Mouse (Mus musculus) midbrain, embryonic 15.5 days (tissue): ENCODE measurements at regions not wholly inside any gene's neighbourhood (a gene's known extent, or its start where the extent isn't known, plus 50 kb on each side); places are given as distances from the start of the nearest gene placed in this dataset.

Experiments used
- ATAC-seq: fragments of 200-750 bp; cut with Nextera tagmentation; replicated peaks from 2 replicates; pipeline ENCODE4 v1.8.0; 2017; ENCODE audit warnings: moderate TSS enrichment
- H3K27ac ChIP-seq: fragments of 300-500 bp; sonication (generic); 2 replicates; pipeline ENCODE4 v1.5.1; 2015; ENCODE audit warnings: mild to moderate bottlenecking, inconsistent platforms
- H3K27me3 ChIP-seq: fragments of 300-500 bp; sonication (generic); replicated peaks from 2 replicates; pipeline ENCODE4 v1.6.1; 2015; ENCODE audit warnings: inconsistent platforms
- H3K36me3 ChIP-seq: fragments of 300-500 bp; sonication (generic); replicated peaks from 2 replicates; pipeline ENCODE4 v1.6.1; 2015; ENCODE audit warnings: inconsistent platforms
- H3K4me1 ChIP-seq: fragments of 300-500 bp; sonication (generic); 2 replicates; pipeline ENCODE4 v1.6.1; 2015; ENCODE audit warnings: inconsistent platforms
- H3K4me2 ChIP-seq: fragments of 300-500 bp; sonication (generic); 2 replicates; pipeline ENCODE4 v1.6.1; 2015; ENCODE audit warnings: inconsistent platforms, mild to moderate bottlenecking, moderate library complexity
- H3K4me3 ChIP-seq: fragments of 300-500 bp; sonication (generic); 2 replicates; pipeline ENCODE4 v1.5.1; 2015; ENCODE audit warnings: mild to moderate bottlenecking, inconsistent platforms
- H3K9ac ChIP-seq: fragments of 300-500 bp; sonication (generic); 2 replicates; pipeline ENCODE4 v1.6.1; 2015; ENCODE audit warnings: mild to moderate bottlenecking, inconsistent platforms
- H3K9me3 ChIP-seq: fragments of 300-500 bp; sonication (generic); 2 replicates; pipeline ENCODE4 v1.6.1; 2016; ENCODE audit warnings: inconsistent platforms
- WGBS: fragments of 180-500 bp; shearing (Covaris S2); methylation state at CpG from one replicate; pipeline ENCODE4 v1.1.7; 2015; ENCODE audit warnings: mixed read lengths; 5-methylcytosine and 5-hydroxymethylcytosine counted together

DNA sequence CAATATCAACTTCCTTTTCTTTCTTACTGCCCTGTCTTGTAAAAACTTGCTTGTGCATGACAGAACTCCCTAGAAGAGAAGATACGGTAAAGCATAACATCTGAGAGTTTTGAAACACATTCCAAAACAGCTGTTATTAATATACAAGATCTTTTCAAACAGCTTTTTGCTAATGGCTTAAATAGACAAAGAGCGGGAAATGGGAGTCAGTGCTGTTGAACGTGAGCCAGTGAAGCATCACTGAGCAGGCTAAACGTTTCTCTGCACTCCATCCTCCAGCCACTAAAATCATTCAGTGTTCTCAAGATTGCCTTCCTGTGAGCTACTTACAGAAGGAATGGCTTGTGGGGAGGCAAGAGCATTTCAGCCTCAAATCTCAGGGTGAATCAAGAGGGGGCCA is 202.0 kb upstream of the Cd180 start:
- no peak overlapping the region for H3K27ac ChIP-seq
- no peaks in the 10 kb centered on the region for H3K9me3 ChIP-seq
- no peak overlapping the region for H3K4me2 ChIP-seq
- no peak for ATAC-seq
- no peak overlapping the region for H3K9ac ChIP-seq
- 80% methylated on average over 4 of the region's 4 CpGs for WGBS
- H3K36me3 ChIP-seq, result no peaks in the 10 kb centered on the region
- H3K4me3 ChIP-seq, result no peak overlapping the region
- H3K4me1 ChIP-seq, result no peaks in the 10 kb centered on the region
- H3K27me3 ChIP-seq, result no peaks in the 10 kb centered on the region

DNA sequence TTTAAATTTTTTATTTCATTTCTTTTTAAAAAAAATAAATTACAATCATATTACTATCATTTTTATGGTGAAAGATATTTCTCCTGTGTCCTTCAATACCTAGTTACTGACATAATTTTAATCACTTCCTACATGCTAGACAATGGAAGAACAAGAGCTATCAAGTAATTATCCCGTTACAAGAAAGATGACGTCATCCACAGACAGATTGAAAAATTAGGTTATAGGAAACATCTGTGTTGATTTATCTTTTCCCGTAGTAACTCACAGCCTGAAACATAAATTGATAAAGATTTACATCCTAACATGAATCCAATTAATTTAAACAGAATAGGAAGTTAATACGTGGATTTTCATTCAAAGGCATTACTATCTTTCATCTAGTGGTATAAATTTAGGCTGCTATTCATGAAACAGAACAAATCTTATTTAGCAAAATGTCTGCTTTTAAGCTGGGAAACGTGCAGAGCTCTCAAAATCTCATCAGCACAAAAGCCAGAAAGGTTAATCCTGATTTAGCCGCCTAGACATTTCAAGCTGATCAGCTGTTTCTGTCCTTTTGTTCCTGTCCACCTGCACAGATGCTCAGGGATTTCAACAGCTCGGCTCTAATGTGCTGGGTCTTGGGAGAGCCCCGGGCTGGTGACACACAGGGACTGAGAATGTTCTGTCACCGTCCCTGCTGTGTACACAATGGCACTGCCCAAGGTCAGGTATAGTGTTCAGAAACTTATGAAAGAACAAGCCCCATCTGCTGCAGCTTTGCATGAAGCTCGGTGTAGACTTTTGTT is 189.0 kb upstream of the Cd180 start:
- Histone ChIP-seq H3K27me3 (no peaks in the 10 kb centered on the region), H3K27ac (0 out of 2 replicates have a peak overlapping the region, but pooled peaks have one; percentile 45), H3K4me2 (no peak overlapping the region), H3K36me3 (no peaks in the 10 kb centered on the region), H3K9me3 (no peaks in the 10 kb centered on the region), H3K4me3 (no peak overlapping the region), H3K9ac (no peak overlapping the region), H3K4me1 (peaks cover 7% of the 10 kb centered on the region; the same call in 1 of the 2 replicates)
- ATAC-seq, result peak; percentile 86
- WGBS, result 15% methylated on average over 10 of the region's 10 CpGs

DNA sequence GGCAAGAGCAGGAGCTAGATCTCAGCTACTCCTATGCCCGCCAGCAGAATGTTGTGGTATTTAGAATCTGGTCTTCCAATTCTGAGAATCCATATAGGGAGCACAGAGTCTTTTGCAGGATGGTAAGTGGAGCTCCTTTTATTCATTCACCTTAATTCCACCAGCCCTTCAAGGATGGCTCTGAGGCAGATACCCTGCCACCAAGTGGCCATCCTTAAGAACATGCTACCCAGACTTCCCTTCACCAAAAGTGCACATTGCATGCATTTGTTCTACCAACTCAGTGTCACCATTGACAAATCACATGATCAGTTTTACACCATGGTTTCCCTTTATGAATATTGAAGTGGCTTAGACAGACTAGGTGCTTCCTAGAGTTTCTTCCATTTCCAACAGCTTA is 186.1 kb upstream of the Cd180 start:
- Histone ChIP-seq H3K4me1 (peaks cover 7% of the 10 kb centered on the region; the same call in 1 of the 2 replicates), H3K36me3 (no peaks in the 10 kb centered on the region), H3K4me2 (no peak overlapping the region), H3K27ac (no peak overlapping the region), H3K27me3 (no peaks in the 10 kb centered on the region), H3K9ac (no peak overlapping the region), H3K9me3 (no peaks in the 10 kb centered on the region), H3K4me3 (no peak overlapping the region)
- ATAC-seq, result no peak
- WGBS, result 95% methylated on average over 1 of the region's 1 CpGs

DNA sequence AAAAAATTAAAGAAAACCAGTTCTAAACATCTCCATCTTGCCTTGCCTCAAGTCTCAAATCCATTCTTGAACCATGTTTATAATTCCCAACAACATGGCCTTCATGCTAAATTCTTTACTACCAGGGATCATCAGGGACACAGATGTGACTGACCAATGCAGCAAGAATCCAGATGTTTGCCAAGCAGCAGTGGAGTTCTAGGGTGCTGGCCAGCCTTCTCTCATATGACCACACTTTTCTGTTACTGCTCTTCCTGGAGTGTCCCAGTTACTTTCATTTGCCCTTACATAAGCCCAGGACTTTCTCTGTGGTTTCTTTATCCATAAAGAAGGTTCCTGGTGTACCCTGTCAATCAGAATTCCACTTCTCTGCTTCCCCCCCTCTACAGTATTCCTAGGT is 185.4 kb upstream of the Cd180 start:
- H3K9ac ChIP-seq, result no peak overlapping the region
- no peaks in the 10 kb centered on the region for H3K36me3 ChIP-seq
- no peak overlapping the region for H3K4me3 ChIP-seq
- H3K4me1 ChIP-seq, result peaks cover 7% of the 10 kb centered on the region; the same call in 1 of the 2 replicates
- no peaks in the 10 kb centered on the region for H3K9me3 ChIP-seq
- H3K27ac ChIP-seq, result no peak overlapping the region
- H3K27me3 ChIP-seq, result no peaks in the 10 kb centered on the region
- no peak for ATAC-seq
- H3K4me2 ChIP-seq, result no peak overlapping the region

DNA sequence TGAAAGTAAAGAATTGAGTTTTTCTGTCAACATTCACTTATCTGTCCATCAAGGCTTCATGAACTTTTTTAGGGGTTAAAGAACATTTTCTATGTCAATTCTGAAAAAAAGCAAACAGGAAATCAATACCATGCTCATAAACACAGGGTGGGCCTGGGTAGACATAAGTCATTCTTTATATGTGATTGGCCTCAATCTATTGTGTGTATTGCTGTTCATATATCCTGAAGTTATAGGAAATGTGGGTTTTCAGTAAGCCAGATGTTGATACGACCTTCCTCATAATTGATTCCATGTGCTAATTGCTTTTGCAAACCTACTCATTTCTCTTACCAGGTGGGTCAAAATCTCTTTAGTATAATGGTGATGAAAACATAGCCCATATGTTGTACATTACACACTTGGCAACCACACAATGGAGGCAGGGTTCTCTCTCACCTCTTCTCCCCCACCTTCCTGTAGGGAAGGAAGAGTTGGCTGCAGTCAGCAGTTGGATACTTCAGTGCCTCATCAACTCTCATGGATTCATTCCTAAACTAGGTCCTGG is 182.6 kb upstream of the Cd180 start:
- ATAC-seq, result no peak
- no peaks in the 10 kb centered on the region for H3K27me3 ChIP-seq
- H3K9me3 ChIP-seq, result no peaks in the 10 kb centered on the region
- no peaks in the 10 kb centered on the region for H3K36me3 ChIP-seq
- H3K4me2 ChIP-seq, result no peak overlapping the region
- no peaks in the 10 kb centered on the region for H3K4me1 ChIP-seq
- no peak overlapping the region for H3K27ac ChIP-seq
- WGBS, result 93% methylated on average over 1 of the region's 1 CpGs
- H3K4me3 ChIP-seq, result no peak overlapping the region
- H3K9ac ChIP-seq, result no peak overlapping the region

DNA sequence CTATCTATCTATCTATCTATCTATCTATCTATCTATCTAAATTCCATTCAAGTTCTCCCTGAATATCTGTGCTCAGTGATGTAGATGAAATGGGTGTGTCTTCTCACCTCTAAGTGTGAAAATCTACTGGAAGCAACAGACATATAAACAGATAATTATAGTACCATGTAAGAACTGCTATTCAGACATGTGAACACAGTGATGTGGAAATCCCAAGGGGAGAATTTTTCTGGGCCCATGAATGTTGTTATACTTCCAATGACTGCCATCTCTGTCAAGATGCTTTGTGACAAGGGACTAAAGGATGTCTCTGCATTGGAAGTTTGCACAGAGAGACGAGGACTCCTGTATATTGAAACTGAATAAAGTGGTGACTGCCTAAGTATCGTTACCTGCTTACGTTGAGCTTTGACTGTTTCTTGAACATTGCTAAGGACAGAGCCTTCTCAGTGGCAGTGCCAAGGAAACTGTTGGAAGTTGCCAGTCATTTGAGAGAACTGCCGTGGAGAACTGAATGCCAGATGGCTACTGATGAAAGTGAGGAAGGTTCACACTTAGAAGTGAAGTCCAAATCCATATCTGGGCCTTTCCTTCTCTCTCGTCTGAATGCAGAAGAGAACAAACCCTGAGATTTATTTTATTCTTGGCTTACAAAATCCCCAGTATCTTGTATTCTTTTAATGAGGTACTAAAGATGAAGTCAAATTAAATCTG is 175.0 kb upstream of the Cd180 start:
- H3K27ac ChIP-seq, result no peak overlapping the region
- 85% methylated on average over 5 of the region's 5 CpGs for WGBS
- ATAC-seq, result no peak
- H3K9me3 ChIP-seq, result no peaks in the 10 kb centered on the region
- no peak overlapping the region for H3K9ac ChIP-seq
- H3K4me2 ChIP-seq, result no peak overlapping the region
- no peaks in the 10 kb centered on the region for H3K36me3 ChIP-seq
- H3K27me3 ChIP-seq, result no peaks in the 10 kb centered on the region
- no peak overlapping the region for H3K4me3 ChIP-seq
- H3K4me1 ChIP-seq, result no peaks in the 10 kb centered on the region

DNA sequence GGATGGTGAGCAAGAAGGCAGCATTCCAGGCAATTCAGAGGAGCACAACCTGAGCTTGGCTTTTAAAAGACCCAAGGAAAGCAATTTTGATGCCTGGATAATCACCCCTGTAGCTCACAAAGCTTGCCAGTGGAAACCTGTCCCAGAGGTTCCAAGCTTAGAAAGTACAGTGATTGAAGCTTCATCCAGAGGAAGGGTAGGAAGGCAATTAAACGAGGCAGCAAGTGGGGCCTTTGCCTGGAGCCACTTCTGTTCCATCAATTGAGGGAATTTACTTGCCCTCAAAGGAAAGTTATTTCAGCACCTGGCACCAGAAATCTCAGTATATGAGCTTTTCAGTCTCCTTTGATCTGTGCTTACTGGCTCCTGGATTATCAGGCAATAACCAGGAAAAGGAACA is 171.9 kb upstream of the Cd180 start:
- no peaks in the 10 kb centered on the region for H3K27me3 ChIP-seq
- H3K4me3 ChIP-seq, result no peak overlapping the region
- H3K27ac ChIP-seq, result no peak overlapping the region
- H3K4me2 ChIP-seq, result no peak overlapping the region
- H3K36me3 ChIP-seq, result no peaks in the 10 kb centered on the region
- no peak for ATAC-seq
- H3K9me3 ChIP-seq, result no peaks in the 10 kb centered on the region
- H3K4me1 ChIP-seq, result no peaks in the 10 kb centered on the region
- no peak overlapping the region for H3K9ac ChIP-seq
- WGBS, result 39% methylated on average over 1 of the region's 1 CpGs

DNA sequence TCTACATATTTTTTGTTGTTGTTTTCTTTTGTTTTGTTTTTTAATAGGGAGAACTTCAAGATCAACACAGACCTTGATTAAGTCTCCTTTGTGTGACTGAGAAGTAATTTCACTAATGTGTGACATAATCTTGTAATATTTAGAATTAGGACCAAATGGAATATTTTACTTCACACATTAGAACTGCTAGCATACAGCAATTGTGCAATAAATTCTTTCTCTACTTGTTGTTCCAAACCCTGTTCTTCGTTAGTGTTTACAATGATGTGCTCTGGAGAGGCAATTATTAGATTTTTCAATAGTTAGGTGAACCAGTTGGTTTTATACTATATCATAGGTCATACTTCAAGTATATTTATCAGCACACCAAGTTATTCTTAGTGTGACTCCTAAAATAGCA is 171.3 kb upstream of the Cd180 start:
- Histone ChIP-seq H3K9ac (no peak overlapping the region), H3K4me1 (no peaks in the 10 kb centered on the region), H3K9me3 (no peaks in the 10 kb centered on the region), H3K4me2 (no peak overlapping the region), H3K27me3 (no peaks in the 10 kb centered on the region), H3K4me3 (no peak overlapping the region), H3K36me3 (no peaks in the 10 kb centered on the region), H3K27ac (no peak overlapping the region)
- 88% methylated on average over 1 of the region's 1 CpGs for WGBS
- ATAC-seq, result no peak

DNA sequence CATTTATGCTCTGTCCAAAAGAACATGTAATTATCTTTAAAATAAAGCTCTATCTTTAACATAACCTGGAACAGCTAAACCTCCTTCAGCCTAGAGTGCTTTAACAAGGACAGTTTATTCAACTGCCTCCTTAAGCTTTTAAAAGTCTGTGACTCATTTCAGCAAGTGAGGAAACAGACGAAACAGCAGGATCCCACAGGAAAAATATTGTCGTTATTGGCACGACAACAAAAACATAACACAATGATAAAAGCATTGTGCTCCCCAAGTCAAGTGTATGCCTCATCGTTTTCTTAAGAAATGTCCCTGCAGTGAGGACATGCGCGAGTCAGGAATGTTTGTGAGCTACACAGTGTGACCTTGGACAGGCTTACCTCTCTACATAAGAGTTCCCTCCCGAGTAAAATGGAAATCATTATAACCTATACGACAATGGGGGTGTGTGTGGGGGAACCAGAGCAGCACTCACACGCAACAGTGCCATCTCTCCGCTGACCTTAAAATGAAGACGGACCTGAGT is 166.7 kb upstream of the Cd180 start:
- Histone ChIP-seq H3K9me3 (no peaks in the 10 kb centered on the region), H3K36me3 (no peaks in the 10 kb centered on the region), H3K4me1 (no peaks in the 10 kb centered on the region), H3K27me3 (no peaks in the 10 kb centered on the region), H3K27ac (no peak overlapping the region), H3K4me3 (no peak overlapping the region), H3K9ac (no peak overlapping the region), H3K4me2 (no peak overlapping the region)
- no peak for ATAC-seq
- WGBS, result 74% methylated on average over 11 of the region's 11 CpGs

DNA sequence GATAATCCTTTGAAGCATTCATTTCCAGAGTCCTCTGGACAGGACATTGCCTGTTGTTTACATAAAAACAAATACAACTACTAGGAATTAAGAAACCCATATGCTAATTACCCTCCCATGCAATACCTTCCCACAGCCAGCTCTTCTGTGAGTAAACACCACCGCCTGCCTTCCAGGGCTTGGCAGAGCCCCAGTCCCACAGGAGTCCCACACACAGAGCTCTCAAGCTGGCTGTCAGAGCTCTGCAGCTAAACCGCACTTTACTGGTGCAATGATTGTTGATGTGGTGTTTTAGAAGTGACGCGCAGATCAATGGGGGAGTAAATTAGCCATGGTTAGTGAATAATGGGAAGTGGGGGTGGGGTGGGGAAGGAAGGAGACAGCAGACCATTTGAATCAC is 159.6 kb upstream of the Cd180 start:
- 8% methylated on average over 4 of the region's 4 CpGs for WGBS
- H3K9ac ChIP-seq, result no peak overlapping the region
- H3K9me3 ChIP-seq, result no peaks in the 10 kb centered on the region
- no peak overlapping the region for H3K4me3 ChIP-seq
- H3K36me3 ChIP-seq, result no peaks in the 10 kb centered on the region
- H3K4me2 ChIP-seq, result no peak overlapping the region
- no peak overlapping the region for H3K27ac ChIP-seq
- H3K27me3 ChIP-seq, result no peaks in the 10 kb centered on the region
- ATAC-seq, result peak; percentile 60; the same call in 1 of the 2 replicates
- H3K4me1 ChIP-seq, result peaks cover 11% of the 10 kb centered on the region; the same call in 1 of the 2 replicates

DNA sequence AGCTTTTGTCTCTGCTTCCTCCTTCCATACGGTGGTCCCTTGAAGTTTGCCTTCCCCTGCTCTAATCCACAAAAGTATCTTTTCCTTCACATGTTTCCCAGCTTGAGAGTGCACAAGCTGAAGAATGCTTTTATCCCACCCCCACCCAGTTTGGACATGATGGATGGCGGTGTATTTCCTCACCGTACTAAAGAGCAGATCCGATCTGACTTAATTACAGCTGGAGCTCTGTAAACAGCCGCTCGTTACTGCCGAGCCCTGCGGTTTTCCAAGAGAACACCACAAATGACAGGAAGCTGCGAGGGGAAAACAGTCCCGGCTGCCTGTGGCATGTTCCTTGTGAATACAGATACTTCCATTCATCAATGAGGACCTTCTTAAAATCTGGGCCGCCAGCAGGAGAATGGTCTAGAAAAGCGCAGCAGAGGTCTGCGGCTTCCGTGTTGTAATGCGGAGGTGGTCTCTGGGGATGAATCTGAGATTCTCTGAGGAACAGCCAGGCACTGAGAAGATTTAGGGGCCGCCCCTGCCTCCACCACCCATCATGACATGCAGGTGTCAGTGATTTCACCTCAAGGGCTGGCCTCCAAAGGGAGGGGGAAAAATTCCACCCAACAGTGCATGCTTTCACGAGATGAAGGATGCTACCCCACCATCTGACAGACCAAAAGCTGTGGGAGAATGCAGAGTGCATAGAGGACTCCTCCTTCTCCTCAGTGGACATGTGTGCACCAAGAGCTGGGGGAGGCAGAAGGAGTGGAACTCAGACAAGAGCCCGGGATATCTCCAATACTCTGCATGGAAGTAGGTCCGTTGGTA is 155.7 kb upstream of the Cd180 start:
- no peak overlapping the region for H3K4me3 ChIP-seq
- H3K9ac ChIP-seq, result no peak overlapping the region
- no peak overlapping the region for H3K27ac ChIP-seq
- ATAC-seq, result no peak
- no peaks in the 10 kb centered on the region for H3K36me3 ChIP-seq
- peak overlapping the region; percentile 28; the same call in 1 of the 2 replicates for H3K4me2 ChIP-seq
- WGBS, result 51% methylated on average over 19 of the region's 19 CpGs
- H3K27me3 ChIP-seq, result no peaks in the 10 kb centered on the region
- peaks cover 11% of the 10 kb centered on the region; the same call in 1 of the 2 replicates for H3K4me1 ChIP-seq
- H3K9me3 ChIP-seq, result no peaks in the 10 kb centered on the region

DNA sequence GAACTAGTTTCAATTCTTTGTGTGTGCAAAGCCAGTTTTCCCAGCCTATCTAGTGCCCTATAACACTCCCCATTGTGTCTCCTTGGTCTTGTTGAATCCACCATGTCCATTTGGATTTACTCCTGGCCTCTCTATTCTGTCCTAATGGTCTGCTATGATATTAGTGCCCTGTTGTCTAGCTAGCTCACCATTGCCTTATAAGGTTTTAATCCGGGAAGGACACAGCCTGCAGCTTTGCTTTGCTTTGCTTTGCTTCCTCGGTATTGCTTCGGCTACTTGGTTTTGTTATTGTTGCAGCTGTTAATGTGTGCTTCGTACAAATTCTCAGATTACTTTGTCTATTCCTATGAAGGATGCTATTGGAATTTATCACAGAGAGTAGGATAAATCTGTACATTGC is 152.9 kb upstream of the Cd180 start:
- 82% methylated on average over 4 of the region's 4 CpGs for WGBS
- no peak overlapping the region for H3K4me2 ChIP-seq

More for the DNA sequence above, 152.9 kb upstream of the Cd180 start:
- Histone ChIP-seq H3K27me3 (no peaks in the 10 kb centered on the region), H3K4me3 (no peak overlapping the region), H3K9me3 (no peaks in the 10 kb centered on the region), H3K36me3 (no peaks in the 10 kb centered on the region), H3K9ac (no peak overlapping the region), H3K4me1 (peaks cover 11% of the 10 kb centered on the region), H3K27ac (no peak overlapping the region)
- no peak for ATAC-seq
